Mouse (Mus musculus) hindlimb bud, embryonic 11.5 days (tissue): ENCODE data around the gene Lamb3.

Experiments used
- DNase-seq: peaks from one replicate; pipeline ENCODE4 v3.0.0-alpha.2; 2012; ENCODE audit warnings: low read depth, low spot score; ENCODE audit errors: extremely low spot score

Lamb3 gene

DNA sequence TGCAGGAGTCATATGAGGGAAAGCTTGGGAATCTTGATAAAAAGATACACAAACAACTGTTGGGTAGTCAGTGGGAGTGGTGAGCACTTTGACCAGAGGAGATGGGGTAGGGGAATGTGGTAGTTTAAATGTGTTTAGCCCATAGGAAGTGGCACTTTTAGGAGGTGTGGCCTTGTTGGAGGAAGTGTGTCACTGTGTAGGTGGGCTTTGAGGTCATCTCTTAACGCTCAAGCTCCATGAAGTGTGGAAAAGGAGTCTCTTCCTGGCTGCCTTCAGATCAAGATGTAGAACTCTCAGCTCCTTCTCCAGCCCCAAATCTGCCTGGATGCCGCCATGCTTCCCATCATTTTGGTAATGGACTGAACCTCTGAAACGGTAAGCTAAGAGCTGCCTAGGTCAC is at the start of gene Lamb3:
Gene Lamb3, plus strand, starts transcription at position 197 of the 400 bp plus-strand sequence.
- no peak for DNase-seq

GRCm38 (mm10) chr1:193159163-193159562 is 48.3 kb upstream of the Lamb3 start:
- DNase-seq, result no peak

- no peak for DNase-seq
Observed at GRCm38 (mm10) chr1:193159613-193160012, 47.9 kb upstream of the Lamb3 start.

GRCm38 (mm10) chr1:193160317-193161032 is 47.0 kb upstream of the Lamb3 start:
- no peak for DNase-seq

GRCm38 (mm10) chr1:193167746-193168145 is 39.8 kb upstream of the Lamb3 start, which contains the start of gene A130010J15Rik:
TSS of gene A130010J15Rik (plus strand) at chr1:193168046.
- DNase-seq, result no peak

DNA sequence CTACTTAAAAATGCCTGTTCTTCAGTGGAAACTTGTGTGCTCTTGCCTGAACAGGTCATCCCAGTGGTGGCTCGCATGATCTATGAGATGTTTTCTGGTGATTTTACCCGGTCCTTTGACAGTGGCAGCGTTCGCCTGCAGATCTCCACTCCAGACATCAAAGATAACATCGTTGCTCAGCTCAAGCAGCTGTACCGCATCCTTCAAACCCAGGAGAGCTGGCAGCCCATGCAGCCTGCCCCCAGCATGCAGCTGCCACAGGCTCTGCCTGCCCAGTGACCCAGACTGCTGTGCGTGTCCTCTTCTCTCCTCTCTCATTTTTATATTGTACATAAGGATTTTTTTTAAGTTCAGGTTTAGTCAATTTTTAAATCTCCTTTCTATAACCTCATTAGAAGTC is 38.3 kb upstream of the Lamb3 start:
- DNase-seq, result no peak

- no peak for DNase-seq
Observed at GRCm38 (mm10) chr1:193169856-193170255, 37.6 kb upstream of the Lamb3 start.

DNA sequence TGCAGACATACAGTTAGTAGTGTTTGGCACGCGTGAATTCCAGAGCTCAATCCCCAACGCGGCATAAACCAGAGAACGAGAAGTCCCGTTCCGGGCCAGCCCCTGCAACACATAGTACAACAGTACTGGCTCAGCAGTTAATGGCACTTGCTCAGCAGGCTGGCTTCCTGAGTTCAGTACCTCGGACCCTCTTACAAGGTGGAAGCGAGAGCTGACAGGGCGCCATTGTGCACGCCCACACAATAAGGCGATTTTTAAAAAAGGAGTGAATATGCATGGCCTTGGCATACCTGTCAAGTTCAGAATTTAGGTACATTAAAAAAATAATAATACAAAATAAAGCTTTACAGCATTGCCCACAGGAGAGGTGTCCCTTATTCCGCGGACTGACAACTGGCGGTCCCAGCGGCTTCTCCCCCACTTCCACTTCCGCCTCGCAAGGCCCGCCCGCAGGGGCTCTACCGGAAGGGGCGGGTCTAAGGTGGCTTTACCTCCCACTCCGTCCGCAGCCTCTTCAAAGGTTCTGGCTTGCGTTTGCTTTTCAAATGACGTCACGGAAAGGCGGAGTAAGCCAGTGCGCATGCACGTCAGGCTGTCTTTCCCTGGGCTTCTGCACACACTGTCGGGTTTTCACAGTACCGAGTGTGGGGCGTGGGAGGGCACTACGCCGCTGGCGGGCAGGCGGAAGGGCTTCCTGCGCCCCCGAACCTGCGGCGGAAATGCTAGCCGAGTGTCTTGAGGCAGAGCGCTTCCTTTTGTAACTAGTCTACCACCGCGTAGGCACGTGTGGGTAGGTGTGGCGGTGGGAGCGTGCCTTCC is 34.3 kb upstream of the Lamb3 start:
- DNase-seq, result peak; percentile 99

DNA sequence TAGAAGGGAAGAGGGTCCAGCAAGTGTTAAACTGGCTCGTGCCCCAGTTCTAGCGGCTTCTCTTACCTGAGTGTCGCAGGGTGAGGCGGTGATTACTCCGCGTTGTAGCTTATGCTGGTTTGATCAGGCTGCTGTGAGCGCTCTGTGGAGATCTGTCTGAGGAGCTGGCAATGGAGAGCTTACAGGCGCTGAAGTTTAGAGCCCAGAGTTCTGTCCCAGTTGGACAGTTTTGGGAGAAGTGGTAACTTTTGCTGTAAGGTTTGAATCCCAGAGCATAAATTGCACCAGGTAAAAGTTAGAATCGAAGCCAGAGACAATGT is 33.7 kb upstream of the Lamb3 start:
- no peak for DNase-seq

GRCm38 (mm10) chr1:193174143-193174733 is 33.3 kb upstream of the Lamb3 start:
- no peak for DNase-seq

DNA sequence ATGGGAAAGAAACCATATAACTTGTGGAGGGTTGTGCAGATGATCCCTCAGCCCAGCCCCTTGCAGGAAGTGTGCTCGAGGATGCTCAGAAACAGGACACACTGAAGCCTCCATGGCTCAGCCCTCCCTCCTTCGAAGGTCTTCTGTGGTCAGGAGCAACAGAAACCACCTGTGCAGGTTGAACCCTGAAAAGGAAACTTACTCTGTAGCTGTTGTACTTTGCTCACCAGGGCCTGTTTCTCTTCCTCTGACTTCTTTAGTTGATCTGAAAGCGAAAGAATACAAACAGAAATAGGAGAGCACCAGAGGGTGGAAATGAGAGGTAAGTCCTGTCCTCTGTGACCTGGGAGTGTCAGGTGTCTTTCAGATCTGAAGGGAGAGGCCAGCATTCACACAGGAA is 26.4 kb upstream of the Lamb3 start:
- no peak for DNase-seq

DNA sequence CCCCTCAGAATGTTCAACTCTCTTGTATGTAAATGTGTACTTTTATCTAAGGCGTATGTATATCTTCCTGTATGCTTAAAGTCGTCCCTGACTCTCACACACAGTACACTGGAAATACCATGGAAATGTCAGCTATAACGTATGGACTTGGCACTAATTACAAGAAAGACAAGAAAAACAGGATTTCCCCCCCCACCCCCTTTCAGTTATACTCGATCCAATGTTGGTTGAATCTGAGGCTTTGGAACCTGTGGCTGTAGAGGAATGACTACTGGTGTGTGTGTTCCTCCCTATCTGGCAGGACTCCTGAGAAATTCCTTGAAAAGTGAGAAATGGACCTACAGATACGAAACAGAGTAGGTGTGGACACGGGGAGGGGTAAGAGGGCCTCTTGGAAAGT is 19.2 kb upstream of the Lamb3 start:
- no peak for DNase-seq

DNA sequence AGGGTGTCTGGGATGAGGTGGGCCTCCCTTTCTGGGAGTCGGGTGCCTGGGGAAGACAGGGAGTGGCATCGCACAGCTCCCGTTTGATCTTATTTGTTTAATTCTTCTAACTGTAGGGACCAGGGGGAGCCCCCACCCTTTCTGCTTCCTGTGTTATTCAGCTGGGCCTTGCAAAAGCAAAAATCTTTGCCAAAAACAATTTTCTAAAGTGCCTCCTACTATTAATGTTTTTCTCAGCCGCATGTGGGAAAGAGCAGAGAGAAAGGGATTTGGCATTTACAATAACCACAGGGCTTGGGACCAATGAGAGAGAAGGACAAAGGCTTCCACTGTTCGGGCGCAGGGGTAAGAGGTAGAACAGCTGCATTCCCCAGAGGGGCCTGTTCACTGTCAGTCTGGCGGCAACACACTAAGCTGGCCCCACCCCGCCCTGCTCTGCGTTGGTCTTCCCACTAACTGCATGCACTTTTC is 18.3 kb upstream of the Lamb3 start:
- DNase-seq, result no peak

- DNase-seq, result no peak
Observed at GRCm38 (mm10) chr1:193189771-193190170, 17.7 kb upstream of the Lamb3 start.

GRCm38 (mm10) chr1:193191675-193192283 is 15.7 kb upstream of the Lamb3 start:
- DNase-seq, result no peak

- no peak for DNase-seq
Observed at GRCm38 (mm10) chr1:193194416-193195140, 12.9 kb upstream of the Lamb3 start.

DNA sequence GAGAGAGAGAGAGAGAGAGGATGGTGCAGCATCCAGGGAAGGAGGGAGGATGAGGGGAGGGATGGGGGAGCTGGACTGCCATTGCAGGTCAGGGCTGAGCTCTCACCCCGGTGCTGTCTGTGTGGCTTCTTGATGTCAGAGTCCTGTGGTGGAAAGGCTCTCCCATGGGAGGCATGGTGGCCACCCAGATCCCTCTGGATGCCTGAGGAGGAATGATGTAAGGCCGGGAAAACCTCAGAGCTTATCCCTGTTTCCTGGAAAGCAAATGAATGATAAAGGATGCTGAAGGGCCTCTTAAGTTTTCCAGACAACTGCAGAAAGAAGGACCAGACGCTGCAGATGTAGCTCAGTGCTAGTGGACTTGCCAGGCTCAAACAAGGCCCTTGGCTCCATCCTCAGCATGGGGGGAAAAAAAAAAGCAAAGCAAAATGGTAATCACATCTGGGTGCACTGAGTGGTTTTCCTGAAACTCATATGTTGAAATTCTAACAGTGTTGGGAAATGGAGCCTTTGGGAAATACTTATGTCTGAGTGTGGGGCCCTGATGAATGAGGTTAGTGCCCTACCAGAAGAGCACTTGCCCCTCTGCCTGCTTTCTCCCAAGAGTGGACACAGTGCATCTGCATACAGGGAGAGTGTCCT is 12.2 kb upstream of the Lamb3 start:
- DNase-seq, result no peak

GRCm38 (mm10) chr1:193197494-193198205 is 9.8 kb upstream of the Lamb3 start:
- DNase-seq, result no peak

- no peak for DNase-seq
Observed at GRCm38 (mm10) chr1:193198312-193198711, 9.2 kb upstream of the Lamb3 start.
